Mouse (Mus musculus) adrenal gland, adult 18-20 months (tissue): ENCODE measurements at regions not wholly inside any gene's neighbourhood (a gene's known extent, or its start where the extent isn't known, plus 50 kb on each side); places are given as distances from the start of the nearest gene placed in this dataset.

ENCODE experiments used
- DNase-seq, 2 experiments: peaks; one replicate each; pipeline ENCODE4 v3.0.0; 2021 to 2022; ENCODE audit warnings: low spot score in 2 of 2

DNA sequence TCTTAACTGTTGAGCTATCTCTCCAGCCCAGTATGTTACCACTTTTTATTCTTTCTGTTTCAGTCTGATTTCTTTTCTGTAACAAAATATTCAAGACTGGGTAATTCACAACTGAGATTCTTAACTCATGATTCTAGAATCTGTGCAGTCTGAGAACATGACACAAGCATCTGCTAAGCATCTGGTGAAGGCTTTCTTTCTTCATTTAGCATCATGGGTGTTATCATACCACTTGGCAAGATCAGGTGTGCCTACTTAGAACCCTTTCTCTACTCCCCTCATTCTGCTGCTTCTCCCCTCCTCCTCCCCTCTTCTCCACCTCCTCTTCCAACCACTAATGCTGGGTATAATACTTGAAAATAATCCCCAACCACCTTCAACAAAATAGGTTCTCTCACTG lies 62.1 kb upstream of the Pfn2 start:
- DNase-seq: no peak

DNA sequence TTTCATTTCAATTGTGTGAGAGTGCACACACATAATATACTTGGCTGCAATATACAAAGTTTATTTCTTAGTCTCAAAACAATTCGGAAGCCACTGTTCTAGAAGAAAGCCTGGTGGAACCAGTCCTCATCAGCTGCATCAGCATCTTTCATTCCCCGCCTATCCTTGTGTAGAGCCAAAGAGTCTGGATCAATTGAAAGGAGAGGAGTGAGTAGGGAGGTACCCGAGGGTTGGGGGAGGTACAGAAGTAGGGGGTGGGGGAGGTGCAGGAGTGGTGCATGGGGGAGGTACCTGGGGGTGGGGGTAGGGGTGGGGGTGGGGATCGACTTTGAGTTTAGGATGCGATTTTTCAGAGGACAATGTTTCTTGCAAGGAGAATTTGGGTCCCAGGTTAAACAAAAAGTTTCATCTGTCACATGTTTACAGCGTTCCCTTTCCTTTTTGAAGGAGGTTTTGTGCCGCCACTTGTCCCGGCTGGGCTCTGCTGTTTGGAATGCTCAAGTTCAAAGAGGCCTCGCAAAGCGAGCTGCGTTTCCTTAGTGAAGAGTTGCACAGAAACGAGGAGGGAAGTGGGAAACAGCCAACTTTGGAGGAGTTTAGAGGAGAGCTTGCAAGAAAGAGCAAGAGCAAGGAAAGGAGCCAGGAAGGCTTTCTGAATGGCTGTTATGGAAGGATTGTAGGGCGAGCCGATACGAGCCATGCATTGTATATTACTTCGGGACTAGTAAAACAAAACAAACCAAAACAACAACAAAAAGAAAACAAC lies 64.1 kb upstream of the Pfn2 start:
- DNase-seq: no peak

DNA sequence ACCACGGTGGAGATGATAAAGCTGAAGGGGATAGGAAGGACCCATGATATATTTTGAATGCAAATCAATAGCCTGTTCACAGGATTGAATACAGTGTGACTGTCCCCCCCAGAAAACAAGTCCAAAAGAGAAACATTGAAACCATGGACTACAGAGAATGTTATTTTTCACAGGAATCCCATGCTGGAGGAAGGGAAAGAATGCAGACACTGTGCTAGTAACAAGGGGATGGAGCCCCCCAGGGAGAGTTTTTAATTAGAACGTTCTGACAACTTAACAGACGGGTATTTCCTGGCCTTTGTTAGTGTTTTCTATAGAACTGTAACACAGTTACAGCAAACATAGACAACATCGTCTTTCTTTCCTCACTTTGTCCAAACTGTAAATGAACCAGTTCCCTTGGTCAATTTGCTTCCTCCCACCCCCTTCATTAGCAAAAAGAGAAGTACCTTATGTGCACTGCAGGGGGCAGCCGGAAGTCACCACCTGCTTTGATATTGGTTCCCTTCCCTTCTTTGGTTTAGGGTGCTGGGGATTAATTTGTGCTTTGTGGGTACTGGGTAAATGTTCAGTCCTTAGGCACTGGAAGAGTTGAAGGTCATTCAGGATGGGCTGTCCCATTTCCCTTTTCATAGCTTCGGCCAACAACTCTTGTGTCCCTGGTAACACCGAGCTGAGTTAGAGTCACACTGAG lies 64.9 kb upstream of the Pfn2 start:
- DNase-seq: no peak

DNA sequence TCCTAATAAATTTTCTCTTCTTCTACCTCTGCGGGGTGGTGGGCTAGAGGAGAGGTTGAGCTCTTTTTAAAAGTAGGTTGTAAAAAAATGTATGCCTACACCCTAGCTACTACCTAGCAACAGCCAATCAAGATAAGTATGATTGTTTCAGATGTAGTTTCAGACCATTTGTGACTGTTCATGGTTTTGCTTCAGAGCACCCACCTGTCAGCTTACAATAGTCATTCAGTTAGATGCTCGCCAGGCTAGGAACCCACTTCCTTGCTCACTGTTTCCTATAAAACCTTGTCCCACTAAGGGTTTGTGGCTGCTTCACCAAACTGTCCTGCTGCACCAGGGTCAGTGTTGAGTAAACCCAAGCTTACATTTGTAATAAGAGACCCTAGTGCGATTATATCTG lies 66.8 kb upstream of the Pfn2 start:
- no peak for DNase-seq

DNA sequence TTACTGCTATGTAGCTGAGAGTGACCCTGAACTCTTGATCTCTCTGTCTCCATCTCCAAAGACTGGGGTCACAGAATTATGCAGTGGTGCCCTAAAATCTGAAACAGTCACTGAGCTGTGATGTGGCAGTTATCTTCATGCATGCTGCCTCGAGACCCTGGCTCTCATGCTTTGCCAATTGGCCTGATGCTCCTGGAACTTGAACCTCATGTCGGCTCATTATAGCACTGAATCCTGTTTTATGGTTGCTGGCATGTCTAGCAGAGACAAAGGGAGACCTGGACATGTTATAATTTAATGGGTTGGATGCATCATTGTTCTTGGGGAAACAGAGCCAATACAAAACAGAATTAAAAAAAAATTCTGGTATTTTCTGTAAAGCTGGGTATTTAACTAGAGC lies 71.0 kb upstream of the Pfn2 start:
- no peak for DNase-seq

DNA sequence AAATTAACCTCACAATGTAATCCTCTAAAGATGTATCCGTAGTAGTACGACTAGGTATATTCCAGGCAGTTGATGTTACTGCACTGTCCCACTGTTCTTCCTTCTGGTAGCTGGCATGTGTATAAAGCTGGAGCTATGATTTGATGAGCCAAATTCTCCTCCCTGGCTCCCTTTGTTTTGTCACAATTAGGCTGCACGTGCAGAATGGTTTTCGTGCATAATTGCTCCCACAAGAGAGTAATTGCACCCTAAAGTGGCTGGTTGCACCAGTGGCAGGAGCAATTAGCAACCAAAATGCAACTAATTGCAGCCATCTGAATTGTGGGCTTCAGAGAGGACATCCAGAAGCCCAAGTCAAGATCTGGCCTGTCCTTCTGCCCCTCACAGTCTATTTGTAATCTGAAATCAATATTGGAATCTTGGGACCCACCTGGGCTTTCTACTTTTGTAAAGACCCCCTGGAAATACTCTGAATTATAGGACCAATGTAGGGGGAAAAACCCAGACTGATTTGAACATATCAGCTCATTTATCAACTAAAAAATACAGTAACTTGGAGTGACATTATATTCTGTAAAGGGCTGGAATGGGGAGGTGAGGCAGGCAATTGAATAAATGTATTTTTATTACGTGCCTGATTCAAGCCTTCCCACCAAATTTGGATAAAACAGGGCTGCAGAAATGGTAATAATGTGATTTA lies 71.7 kb upstream of the Pfn2 start:
- no peak for DNase-seq

DNA sequence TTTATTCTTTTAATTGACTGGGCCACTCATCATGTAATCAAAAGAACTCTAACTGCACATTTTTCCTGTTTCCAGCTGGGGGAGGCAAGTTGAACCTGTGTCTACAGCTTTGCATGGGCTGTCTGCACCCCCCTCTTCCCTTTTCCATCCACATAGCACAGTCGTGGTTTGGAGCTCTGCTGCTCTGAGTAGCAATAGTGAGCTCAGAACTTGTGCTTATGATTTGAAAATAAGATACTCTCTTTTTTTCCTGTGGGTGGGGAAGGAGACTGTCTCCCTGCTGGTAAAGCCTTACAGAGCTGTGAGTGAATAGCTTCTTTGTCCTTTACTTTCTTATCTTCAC lies 72.2 kb upstream of the Pfn2 start:
- DNase-seq: no peak

DNA sequence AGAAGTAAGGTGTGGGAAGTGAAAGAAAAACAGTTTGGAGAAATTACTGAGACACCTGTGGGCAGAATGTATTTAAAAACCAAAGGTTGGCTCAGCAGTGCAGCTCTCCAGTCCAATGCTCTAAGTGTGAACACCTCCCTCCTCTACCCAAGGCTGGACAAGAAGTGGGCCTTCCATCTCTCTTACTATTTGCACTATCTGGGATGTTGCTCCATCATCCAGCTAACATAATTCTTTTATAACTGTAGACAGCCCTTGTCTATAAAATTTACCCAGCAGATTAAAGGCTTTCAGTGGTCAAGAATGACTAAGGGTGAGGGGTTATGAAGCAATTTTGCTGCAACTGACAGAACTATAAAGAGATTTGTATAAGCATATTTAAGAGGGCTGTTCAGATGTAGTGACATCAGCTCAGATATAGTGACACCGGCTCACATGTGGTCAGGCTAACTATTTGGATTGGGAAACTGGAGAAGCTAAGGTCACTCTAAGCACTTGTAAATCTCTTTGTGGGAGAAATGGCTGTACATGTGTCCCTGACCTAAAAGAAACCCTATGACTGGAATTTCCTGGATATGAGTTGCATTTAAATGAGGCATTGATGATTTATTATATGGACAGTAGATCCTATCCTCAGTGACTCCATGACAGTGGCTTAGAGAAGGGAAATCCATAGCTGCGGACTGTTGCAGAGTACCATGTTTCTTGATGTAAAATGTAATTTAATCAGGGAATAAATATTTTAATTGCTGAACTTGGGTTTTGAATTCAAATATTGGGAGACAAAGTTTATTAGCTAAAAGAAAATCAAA lies 73.4 kb upstream of the Pfn2 start:
- DNase-seq: no peak

DNA sequence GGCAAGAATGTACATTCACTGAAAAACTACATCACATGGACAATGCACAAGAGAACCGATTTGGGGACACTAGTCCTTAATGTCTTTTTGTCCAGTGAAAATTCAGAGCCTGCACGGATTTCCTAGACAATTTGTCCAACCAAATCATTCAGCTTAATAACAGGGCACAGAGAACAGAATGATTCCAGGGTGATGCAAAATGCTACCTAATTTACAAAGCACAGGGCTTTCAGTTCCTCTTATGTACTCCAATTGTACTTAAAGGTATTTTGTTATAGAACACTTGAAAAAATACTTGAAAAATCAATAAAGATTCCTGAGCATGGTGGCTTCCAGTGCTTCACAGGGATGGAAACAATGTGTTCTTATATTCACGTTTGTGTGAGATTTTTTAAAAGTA lies 75.2 kb upstream of the Pfn2 start:
- no peak for DNase-seq

DNA sequence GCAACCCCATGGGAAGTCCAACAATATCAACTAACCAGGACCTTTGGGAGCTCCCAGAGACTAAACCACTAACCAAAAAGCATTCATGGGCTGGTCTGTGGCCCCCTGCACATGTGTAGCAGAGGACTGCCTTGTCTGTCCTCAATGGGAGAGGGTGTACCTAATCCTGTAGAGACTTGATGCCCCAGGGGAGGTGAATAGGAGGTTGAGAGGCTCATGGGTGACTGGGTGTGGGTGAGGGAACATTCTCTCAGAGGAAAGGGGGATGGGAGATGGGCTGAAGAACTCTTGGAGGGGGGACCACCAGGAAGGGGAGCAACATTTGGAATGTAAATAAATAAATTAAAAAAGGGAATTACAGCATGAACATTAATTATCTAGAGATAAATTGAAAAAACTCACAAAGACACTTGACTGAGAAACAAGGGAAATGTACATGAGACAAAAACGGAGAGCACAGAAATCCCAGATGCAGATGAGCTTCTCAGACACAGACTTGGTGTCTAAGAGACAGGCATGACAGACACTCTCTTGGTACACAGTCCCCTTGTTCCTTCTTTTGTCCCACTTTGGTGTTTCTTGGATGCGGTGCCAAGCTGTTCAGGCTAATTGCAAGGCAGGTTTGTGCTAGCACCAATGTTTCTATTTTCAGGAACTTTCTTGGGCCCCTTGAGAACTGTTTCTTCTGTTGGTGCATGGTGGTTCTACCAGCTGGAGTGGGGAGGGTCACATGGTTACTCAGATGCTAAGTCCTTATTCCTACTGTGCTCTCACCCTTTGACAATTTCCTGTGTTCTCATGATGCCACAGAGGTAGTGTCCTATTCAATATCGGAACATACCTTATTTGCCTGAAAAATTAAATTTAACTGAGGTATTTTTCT lies 85.0 kb upstream of the Pfn2 start:
- no peak for DNase-seq

DNA sequence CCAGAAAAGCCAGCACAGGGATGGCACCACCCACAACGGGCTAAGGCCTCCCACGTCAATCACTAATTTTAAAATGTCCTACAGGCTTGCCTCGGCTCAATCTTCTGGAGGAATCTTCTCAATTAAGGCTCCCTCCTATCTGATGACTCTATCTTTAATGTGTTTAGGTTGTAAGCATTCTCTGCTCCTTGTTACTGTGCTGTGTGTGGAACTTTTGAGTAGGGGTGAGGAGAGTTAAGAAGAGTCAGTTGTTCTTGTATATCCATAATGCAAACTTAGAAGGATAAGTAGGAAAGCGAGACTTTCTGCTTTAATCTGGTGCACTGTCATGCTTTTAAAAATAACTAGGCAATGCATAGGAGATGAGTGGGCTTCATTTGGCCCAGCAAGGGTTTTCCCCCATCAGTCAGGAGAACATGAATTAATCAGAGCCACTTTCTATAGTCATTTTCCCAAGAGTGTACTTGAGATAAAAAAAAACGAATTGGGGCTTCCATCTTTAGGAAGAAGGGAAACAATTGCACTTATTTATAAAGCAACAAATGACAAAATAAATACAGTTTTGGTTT lies 87.2 kb upstream of the Pfn2 start:
- DNase-seq: no peak

DNA sequence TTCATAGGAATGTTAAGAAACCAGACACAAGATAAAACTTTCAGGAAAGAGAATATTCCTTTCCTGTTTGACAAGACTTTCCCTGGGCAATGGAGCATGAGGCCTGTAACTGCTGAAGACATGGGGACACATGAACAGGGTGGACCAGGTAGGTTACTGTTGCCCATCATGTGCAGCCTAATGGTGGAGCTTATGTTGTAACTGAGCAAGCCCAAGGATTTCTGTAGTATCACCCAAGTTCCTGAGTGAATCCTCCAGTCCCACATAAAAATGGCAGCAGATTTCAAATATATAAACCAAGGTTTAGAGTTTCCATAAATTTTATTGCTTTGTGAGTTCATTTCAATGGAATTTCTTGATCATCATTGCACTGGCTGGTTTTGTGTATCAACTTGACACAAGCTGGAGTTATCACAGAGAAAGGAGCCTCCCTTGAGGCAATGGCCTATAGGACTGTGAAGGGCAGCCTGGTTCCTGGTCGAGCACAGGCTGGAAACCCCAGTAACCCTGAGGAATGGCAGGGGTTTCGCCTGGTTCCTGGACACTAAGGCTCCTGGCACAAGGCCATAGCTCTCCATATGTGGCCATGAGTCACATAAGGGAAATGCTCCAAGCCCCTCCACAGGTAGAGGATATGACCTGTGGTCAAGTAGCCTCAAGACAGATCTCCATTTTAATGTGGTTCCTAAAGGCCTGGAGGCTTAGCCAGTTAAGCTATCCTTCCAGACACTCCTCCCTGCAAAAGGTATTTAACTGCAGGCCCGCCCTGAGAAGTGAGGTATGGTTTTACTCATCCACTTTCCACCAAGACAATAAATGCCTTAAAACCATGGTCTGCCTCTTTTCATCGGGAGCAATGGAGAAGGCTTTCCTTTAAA lies 92.9 kb upstream of the Pfn2 start:
- DNase-seq: no peak

DNA sequence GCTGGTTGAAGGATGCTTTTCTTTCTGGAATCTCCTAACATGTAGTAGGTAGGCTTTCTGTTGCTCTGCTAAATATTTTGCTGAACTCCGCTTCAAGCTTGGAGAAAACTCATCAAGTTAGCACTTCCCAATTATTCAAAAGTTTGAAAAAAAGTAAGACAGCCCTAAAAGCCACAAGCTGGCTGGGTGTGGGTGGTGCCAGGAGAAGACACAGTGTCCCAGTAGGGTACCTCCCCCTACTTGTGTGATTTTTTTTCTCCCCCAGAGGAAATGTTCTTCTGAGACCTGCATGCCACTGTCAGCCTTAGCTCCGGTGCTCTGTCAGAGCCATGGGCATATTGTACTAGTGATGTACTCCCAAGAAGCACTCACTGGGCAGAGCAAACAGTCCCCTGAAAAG lies 96.8 kb upstream of the Pfn2 start:
- DNase-seq: no peak

DNA sequence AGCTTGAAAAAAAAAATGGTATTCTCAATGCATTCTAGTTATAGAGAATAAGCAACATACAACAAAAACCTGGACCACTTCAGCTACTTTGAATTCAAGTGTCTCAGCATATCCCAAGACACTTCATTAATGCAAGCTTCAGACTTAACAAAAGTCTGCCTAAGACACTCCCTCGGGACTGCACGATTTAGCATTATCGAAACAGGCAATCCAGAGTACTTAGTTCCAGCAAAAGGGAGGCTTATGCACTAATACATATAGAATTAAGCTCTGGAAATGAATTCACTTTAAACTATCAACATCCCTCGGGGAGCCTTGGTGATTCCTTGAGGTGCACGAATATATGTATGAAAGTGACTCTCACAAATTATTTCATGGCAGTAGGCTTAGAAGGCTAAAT lies 97.9 kb upstream of the Pfn2 start:
- DNase-seq: no peak

DNA sequence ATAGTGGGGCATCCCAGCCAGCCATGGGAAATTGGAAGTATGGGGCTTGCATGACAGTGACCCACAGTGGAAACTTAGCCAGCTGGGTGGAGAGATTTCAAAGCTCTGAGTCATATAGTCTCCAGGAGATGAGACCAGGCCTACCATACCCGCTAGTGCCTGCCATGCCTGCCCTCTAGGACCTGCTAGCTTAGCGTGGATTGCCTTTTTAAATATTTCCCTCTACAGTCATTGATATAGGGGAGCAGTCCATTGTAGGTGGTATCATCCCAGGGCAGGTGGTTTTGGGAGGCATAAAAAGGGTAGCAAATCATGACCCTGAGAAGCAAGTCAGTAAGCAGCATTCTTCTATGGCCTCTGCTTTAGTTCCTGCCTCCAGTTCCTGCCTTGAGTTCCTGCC lies 99.5 kb upstream of the Pfn2 start:
- DNase-seq: no peak

DNA sequence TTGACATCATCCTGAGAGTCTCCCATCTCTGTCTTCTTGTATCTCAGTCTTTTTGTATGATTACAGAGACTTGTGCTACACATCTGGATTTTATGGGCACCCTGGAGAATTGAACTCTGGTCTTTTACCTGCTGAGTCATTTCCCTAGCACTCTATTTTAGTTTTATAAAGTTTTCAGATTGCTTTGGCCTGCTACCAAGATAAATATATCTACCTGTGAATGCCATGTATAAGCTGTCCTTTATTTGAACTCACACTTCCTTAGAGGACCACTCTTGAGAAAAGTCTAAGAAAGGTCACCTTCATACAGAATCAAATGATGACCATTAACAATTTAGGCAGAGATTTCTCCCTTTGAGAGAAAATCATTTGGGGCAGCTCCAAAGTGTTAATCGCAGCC lies 100.8 kb upstream of the Pfn2 start:
- DNase-seq: no peak

DNA sequence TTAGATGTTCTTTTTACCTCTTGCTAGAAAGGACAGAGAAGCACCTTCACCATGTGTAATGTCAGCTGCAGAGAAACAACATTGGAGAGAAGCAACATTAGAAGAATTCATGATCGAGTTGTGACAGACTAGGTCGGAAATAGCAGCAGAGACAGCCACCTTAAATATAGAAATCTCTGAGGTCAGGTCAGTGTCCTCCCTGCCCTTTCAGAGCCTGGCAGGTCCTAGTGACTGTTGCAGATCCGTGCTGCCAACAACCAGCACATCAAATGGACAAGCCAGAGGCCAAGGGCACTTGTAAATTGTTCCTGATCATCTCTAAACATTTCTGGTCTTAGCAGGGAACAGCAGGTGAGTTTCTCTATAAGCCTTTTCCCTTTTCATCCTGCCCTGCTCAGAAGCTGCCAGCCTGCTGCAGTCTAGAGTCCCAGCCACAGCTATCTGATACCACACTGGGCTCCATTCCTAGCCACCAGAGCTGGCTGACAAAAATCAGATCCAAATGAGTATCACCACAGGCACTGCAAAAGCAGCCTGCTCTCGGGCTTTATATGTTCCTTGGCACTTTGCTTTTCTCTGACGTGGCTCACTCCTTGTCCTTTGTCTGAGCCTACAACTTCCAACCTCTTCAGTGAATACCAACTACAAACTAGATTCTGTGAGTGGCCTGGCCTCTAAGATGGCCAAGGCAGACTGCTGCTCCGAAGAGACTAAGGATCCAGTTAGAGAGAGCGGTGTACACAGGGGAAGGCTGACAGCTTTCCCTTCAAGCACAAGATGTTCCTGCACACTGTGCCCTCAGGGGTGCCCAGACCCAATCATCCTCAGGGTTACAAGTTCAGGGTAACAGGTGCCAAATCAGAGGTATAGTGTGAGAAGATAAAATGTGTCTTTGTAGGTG lies 102.8 kb upstream of the Pfn2 start:
- no peak for DNase-seq

DNA sequence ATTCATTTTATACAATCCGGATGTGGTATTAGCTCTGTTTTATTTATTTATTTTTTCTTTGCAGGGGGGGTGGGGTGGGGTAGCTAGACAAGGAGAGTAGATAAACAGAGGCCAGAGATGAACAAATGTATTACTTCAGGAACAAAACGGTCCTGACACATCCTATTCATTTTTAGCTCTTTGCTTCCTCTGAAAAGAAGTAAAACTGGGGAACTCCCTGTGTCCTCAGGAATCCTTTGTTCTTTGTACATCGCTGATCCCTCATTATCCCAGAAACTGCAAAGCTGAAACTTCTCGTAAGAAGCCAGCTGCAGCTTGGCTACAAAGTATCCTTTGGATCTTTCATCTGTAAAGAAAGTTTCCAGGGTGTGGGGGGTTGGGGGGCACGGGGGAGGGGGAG lies 103.6 kb upstream of the Pfn2 start:
- DNase-seq: no peak
